Mouse (Mus musculus) ZHBTc4 (cell line): ENCODE data around the gene Cnr2.

ENCODE experiments used
- DNase-seq: peaks from one replicate; pipeline ENCODE4 v3.0.0-alpha.2; 2011; ENCODE audit warnings: low read depth, low spot score

The Cnr2 gene

GRCm38 (mm10) chr4:135931832-135932231 is 36.6 kb downstream of the Cnr2 start:
- peak; percentile 51 for DNase-seq

GRCm38 (mm10) chr4:135934708-135935500 is 39.7 kb downstream of the Cnr2 start:
- no peak for DNase-seq

DNA sequence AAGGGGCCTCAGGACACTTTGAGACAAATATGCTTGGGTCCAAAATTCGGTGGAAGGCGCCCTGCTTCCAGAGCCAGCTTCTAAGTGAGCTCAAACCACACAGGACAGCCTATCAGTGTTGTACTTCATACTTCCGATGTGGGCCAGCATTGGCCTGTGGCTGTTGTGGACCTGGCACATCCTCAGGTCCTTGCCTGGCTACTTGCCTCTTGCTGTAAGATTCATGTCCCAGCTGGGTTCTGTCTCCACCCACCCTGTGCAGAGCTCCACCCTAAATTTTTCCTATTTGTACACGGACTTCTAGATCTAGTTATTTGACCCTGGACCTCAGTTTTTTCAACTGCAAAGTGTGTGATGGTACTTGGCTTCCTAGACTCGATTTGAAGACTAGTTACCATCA is 40.3 kb downstream of the Cnr2 start:
- DNase-seq = no peak

DNA sequence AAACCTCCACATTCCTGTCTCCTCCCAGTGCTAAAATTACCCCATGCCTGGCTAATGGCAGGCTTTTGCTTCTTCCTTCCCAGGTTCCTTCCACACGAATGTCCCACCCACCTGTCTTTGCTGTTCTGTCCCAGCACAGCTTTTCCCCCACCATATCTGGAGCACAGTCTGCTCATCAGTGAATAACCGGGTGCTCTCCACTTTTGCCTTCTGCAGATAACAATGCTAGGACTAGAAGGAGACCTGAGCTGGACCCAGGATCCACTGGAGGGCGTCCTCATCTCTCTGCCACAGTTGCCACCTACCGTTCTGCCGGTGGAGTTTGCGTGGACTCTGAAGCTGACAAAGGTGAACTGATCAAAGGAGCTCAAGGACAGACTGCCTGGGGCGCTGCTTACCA is 43.7 kb downstream of the Cnr2 start:
- DNase-seq = peak; percentile 66

DNA sequence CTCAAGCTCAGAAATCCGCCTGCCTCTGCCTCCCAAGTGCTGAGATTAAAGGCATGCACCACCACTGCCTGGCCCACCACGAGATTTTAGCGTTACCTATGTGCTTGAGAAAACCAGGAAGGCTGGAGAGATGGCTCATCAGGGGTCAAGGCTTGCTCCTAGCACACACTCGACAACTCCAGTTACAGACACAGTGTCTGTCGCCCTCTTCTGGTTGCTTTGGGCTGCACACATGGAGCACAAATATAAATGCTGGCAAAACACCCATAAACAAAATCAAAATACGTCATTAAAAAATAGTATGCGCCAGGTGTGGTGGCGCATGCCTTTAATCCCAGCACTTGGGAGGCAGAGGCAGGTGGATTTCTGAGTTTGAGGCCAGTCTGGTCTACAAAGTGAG is 45.8 kb downstream of the Cnr2 start:
- peak; percentile 79 for DNase-seq

DNA sequence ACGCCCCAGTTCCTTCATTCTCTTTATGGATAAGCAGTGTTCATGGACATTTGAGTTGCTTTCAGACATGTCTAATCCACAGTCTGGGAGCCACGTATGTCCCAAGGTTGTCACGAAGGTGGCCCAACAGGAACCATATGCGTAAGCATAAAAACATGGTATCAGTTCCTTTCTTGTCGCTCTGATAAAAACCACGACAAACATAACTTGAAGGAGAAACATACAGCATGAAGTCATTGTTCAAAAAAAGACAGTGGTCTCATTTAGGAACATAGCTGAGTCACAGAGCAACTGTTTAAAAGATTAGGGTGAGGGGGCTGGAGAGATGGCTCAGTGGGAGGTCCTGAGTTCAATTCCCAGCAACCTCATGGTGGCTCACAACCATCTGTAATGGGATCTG is 47.0 kb downstream of the Cnr2 start:
- DNase-seq = no peak

DNA sequence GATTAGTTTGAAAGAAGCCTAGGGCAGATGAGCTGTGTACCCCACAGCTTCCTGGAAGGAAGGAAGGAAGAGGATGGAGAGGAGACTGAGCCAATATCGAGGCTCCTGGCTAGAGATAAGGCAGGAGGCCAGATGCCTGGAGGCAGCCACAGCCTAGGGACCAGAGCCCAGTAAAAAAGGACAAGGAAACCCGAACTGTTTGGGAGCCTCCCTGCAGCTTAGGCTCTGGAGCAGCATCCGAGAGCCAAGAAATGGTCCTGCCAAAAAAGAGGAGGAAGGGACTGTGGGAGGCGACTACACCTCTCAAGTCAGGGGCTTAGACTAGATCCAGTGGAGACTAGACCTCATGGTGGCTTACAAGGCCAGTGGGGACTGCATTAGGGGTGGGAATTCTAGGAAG is 48.2 kb downstream of the Cnr2 start:
- no peak for DNase-seq

DNA sequence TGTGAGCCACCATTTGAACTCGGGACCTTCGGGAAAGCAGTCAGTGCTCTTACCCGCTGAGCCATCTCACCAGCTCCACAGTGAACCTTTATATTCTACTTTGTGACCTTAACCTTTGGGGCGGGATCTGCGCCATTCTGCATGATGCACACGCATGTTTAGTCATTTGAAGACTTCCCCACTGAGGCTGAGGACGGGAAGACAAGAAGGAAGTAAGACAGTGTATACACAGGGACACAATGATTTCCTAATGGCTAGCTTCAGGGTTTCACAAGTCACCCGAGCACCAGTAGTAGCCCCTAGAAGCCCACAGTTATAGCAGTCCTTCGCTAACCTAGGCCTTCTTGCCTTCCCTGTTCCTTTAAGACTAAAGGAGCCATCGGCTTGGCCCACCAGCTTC is 50.5 kb downstream of the Cnr2 start:
- DNase-seq = no peak

DNA sequence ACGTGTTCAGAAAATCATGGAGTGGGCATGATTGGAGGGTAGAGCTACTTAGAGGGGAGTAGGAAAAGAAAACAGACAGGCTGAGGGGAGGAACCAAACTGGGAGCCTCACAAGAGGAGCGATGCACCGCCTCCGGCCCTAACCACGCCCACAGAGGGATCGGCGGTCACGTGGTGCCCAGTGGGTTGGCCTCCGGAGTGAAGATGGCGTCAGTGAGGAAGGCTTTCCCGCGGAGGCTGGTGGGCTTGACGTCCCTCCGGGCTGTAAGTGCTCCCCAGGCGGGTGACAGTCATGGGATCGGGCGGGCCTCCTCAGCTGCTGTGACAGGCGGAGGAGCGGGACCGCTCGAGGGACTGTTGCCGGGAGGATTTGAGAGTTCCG is 51.1 kb downstream of the Cnr2 start, which contains the start of gene Hmgcl:
Hmgcl (plus strand) TSS at position 171 of the 381 bp plus-strand sequence.
- DNase-seq = peak; percentile 97

DNA sequence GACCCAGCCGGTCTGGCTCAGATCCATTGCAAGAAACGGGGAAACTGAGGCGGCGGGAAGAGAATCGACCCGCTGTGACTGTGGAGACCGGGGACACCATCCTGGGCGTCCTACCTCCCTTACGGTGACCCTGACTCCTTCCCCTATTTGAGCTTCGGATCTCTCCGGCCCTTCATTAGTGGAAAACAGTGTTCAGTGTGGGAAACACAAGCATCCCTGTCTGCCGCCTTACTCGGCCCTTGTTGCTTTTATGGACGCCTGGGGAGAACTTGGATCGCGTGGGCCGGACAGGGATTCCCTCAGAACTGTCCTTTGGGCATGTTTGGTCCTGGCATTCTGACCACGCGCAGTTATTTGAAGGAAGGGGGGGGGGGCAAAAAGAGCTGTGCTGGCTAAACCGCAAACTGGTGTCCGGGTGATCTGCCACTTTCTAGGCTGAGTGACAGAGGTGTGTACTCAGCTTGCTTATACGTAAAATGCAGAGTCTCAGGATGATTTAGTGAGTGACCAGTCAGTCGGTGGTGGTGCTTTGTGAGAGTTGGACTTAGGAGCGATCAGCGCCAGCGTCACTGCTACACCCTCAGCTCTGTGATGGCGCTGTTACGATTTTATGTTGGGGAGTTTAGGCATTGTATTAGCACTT is 51.6 kb downstream of the Cnr2 start:
- DNase-seq = no peak

DNA sequence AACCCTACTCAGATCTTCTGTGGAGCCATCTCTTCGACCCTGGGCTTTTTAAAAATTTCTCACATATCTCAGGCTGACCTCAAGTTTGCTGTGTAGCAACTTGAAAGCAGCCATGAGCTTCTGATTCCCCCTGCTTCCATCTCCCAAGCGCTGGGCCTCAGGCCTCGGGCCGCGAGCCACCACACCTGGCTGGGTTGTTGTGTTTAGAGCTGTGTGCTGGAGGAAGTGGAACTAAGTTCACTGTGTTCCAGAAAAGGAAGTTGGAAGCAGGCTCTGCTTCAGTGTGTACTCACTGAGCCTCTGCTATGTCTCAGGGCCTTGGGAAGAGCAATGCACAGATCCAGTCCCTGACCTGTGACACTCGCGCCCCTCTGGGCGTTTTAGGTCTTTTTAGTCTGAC is 52.9 kb downstream of the Cnr2 start:
- no peak for DNase-seq

- no peak for DNase-seq
Measured at GRCm38 (mm10) chr4:135949475-135949874, 54.3 kb downstream of the Cnr2 start.

GRCm38 (mm10) chr4:135949911-135950310 is 54.7 kb downstream of the Cnr2 start:
- no peak for DNase-seq

DNA sequence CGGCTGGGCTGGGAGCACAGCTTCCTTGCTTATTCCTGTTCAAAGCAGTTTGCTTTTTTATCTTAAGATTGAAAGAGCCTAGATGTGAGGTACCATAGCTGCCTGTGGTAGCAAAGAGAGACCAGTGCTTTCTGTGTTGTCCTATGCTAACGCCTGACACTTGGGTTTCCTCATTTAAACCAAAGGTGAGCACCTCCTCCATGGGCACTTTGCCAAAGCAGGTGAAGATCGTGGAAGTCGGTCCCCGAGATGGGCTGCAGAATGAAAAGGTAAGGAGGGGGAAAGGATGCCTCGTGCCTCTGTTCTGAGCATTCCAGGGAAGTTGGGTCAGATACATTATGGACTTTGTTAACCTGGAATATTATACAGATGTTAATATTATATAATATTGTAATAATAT is 55.2 kb downstream of the Cnr2 start:
- DNase-seq = no peak

- peak; percentile 82 for DNase-seq
Measured at GRCm38 (mm10) chr4:135951505-135951904, 56.3 kb downstream of the Cnr2 start.

- DNase-seq = no peak
Measured at GRCm38 (mm10) chr4:135953179-135953578, 58.0 kb downstream of the Cnr2 start.

DNA sequence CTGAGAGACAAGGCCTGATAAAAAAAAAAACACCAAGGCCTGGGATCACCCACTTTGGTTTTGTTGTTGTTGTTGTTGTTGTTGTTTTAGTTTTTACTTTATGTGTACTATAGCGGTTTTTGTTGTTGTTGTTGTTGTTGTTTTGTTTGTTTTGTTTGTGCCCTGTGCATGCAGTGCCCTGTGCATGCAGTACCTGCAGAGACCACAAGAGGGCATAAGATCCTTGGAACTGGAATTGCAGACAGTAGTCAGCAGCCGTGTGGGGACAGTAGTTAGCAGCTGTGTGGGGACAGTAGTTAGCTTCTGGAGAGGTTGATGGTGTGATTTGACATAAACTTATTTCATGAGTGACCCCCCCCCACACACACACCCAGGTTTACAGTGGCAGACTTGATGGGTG is 59.0 kb downstream of the Cnr2 start:
- DNase-seq = peak; percentile 65

DNA sequence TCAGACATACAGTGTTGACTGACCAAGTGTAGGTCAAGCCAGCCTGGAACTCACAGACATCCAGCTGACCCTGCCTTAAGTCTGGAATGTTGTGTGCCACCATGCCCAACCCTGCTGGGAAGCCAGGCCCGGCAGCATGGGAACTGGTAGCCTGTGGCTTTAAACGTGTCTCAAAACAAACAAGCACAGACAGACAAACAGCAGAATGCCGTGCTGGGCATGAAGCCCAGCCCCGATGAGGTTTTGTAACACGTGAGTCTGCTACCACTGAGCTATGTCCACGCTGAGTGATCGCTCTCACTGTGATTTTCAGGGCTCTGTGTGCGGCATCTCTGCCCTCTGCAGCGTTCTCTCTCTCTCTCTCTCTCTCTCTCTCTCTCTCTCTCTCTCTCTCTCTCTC is 60.7 kb downstream of the Cnr2 start:
- DNase-seq = no peak

GRCm38 (mm10) chr4:135958354-135958753 is 63.2 kb downstream of the Cnr2 start:
- no peak for DNase-seq

DNA sequence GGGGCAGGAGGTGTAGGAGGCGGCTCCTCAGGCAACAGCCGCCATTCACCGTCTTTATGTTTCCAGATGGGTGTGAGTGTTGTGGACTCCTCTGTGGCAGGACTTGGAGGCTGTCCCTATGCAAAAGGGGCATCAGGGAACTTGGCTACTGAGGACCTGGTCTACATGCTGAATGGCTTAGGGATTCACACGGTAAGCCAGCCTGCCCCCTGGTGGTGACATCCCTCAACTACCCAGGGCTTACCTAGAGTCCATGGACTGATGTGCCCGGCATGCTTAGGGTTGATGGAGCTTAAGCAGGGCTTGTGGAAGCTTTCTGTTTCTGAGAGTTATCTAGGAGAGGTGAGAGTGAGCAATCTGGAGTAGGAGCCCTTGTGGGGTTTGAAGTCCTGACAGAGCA is 65.5 kb downstream of the Cnr2 start:
- DNase-seq = peak; percentile 90

DNA sequence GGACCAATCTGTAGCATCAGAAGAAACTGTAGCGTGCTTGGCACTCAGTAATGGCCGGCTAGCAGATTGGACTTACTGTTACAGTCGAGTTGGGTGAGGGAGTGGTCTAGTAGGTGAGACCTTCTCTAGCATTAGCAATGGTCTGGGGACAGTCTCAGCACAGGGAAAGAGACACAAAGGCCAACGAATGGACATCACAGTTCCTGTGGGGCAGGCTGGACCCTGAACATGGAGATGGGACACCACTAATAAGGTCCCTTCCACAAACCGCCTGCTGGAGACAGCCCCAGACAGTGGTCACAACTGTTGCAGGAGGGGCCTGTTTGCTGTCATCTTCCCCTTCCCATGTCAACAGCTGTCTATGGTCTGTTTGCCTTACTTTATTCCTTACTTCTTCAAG is 66.5 kb downstream of the Cnr2 start:
- no peak for DNase-seq

GRCm38 (mm10) chr4:135962198-135962597 is 67.0 kb downstream of the Cnr2 start:
- DNase-seq = no peak

DNA sequence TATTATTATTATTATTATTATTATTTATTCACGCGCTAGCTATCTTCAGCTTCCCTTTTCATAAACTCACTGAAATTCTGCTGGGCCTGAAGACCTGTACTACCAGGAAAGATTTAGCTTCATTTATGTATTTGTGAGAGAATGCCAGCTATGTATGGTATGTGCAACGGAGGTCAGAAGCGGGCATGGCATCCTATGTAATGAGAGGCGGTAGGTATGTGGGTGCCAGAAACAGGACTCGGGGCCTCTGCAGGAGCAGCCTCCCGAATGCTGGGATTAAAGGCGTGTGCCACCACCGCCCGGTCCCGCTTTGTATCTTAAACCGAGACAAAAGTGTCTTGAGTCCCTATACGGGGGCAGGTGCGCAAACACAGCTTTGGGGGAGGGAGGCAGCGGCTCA is 67.8 kb downstream of the Cnr2 start:
- peak; percentile 61 for DNase-seq
